Comparison of ENCODE assay signal across 36 mouse cellular contexts in genomic region chr2:29737209-29737925, GRCm38 (mm10). TPM values are rescaled to one million over a fixed set of nuclear protein-coding genes. Genes with fewer than 3 reads are reported as not detected.
A peak's percentile ranks its signal among the peaks of the same experiment; 100 is the strongest.
DNase-seq lines count a peak whose midpoint lies in the region; ATAC-seq and TF ChIP-seq lines count a peak whose summit lies in the region.
"Had no signal": no experiment of that assay in that cellular context is flagged by ENCODE, and none has a peak within 500 bp of the region (broad histone marks: within the 10 kb centered on the region; RNA-seq: fewer than 3 reads in every experiment).

No protein-coding gene starts in this region.

- no peak for TF ChIP-seq POLR2A in heart, adult 2 months (IDR thresholded peaks at IDR 0.05; ENCODE audit: insufficient read depth, low read depth, low read length)

- ATAC-seq in liver, embryonic 12.5 days, result no peak
- ATAC-seq in liver, embryonic 11.5 days (replicated peaks; ENCODE audit: low FRiP score), result no peak
- peak; percentile 30; the same call in 1 of the 2 replicates for ATAC-seq in liver, embryonic 13.5 days (ENCODE audit: low read depth)
- no peak for ATAC-seq in stomach, postnatal 0 days (ENCODE audit: low FRiP score, low TSS enrichment)
- ATAC-seq: forebrain, embryonic 14.5 days; inflammation-experienced regulatory T-cells, adult 6 months; midbrain, embryonic 13.5 days; Patski had no signal

- H3K9me3 ChIP-seq in liver, embryonic 12.5 days (replicated peaks), result no peaks in the 10 kb centered on the region
- H3K9me3 ChIP-seq in liver, embryonic 11.5 days (ENCODE audit: control insufficient read depth, low read length), result no peaks in the 10 kb centered on the region
- no peaks in the 10 kb centered on the region for H3K9me3 ChIP-seq in liver, embryonic 13.5 days (replicated peaks)
- no peaks in the 10 kb centered on the region for H3K9me3 ChIP-seq in stomach, postnatal 0 days (ENCODE audit: control insufficient read depth, low read length)
- H3K9me3 ChIP-seq: hindbrain, embryonic 10.5 days; hindbrain, embryonic 15.5 days; kidney, embryonic 15.5 days; limb, embryonic 13.5 days; midbrain, embryonic 13.5 days had no signal

- no peaks in the 10 kb centered on the region for H3K4me1 ChIP-seq in heart, adult 2 months (ENCODE audit: control insufficient read depth, insufficient read depth, low read length)
- peaks cover 19% of the 10 kb centered on the region; the same call in 1 of the 2 replicates for H3K4me1 ChIP-seq in liver, embryonic 12.5 days
- H3K4me1 ChIP-seq in liver, embryonic 11.5 days (replicated peaks; ENCODE audit: control insufficient read depth, insufficient read depth, low read length), result peaks cover 3% of the 10 kb centered on the region
- H3K4me1 ChIP-seq in liver, embryonic 13.5 days (replicated peaks), result peaks cover 20% of the 10 kb centered on the region
- H3K4me1 ChIP-seq in stomach, postnatal 0 days (replicated peaks; ENCODE audit: control insufficient read depth, insufficient read depth), result no peaks in the 10 kb centered on the region
- H3K4me1 ChIP-seq: hindbrain, embryonic 10.5 days; hindbrain, embryonic 15.5 days; kidney, embryonic 15.5 days; limb, embryonic 13.5 days; midbrain, embryonic 13.5 days had no signal

- TF ChIP-seq EP300 in heart, adult 2 months (IDR thresholded peaks at IDR 0.05; ENCODE audit: insufficient read depth, low read depth, low read length), result no peak
- no peak for TF ChIP-seq EP300 in stomach, postnatal 0 days (optimal IDR thresholded peaks at IDR 0.05)

- peak overlapping the region; percentile 26; the same call in 1 of the 2 replicates for H3K27ac ChIP-seq in heart, adult 2 months
- peak overlapping the region; percentile 9; the same call in 1 of the 2 replicates for H3K27ac ChIP-seq in liver, embryonic 12.5 days
- H3K27ac ChIP-seq in liver, embryonic 11.5 days (ENCODE audit: low read depth, low read length), result no peak overlapping the region
- H3K27ac ChIP-seq in liver, embryonic 13.5 days, result peak overlapping the region; percentile 22; the same call in 1 of the 2 replicates
- H3K27ac ChIP-seq in stomach, postnatal 0 days (replicated peaks), result 0 out of 2 replicates have a peak overlapping the region, but pooled peaks have one; percentile 13
- H3K27ac ChIP-seq: hindbrain, embryonic 10.5 days; hindbrain, embryonic 15.5 days; kidney, embryonic 15.5 days; left cerebral cortex, adult 2 months; limb, embryonic 13.5 days; midbrain, embryonic 13.5 days had no signal

- no peaks in the 10 kb centered on the region for H3K36me3 ChIP-seq in heart, adult 2 months (ENCODE audit: control insufficient read depth, insufficient read depth, low read length)
- peaks cover 75% of the 10 kb centered on the region for H3K36me3 ChIP-seq in liver, embryonic 12.5 days
- peaks cover 16% of the 10 kb centered on the region for H3K36me3 ChIP-seq in liver, embryonic 11.5 days (ENCODE audit: control insufficient read depth, insufficient read depth, low read length)
- H3K36me3 ChIP-seq in liver, embryonic 13.5 days, result peaks cover 60% of the 10 kb centered on the region
- H3K36me3 ChIP-seq in stomach, postnatal 0 days (ENCODE audit: control insufficient read depth, insufficient read depth, low read length), result peaks cover 17% of the 10 kb centered on the region

- DNase-seq in heart, adult 2 months, result peak in 1 of 2 experiments; percentile 38
- DNase-seq in heart, adult 8-10 months (ENCODE audit: low spot score), result no peak
- DNase-seq in liver, embryonic 11.5 days (ENCODE audit: low spot score), result no peak
- no peak for DNase-seq in liver, embryonic 13.5 days
- no peak for DNase-seq in stomach, postnatal 0 days (ENCODE audit: low spot score)
- DNase-seq in embryo, embryonic 9.5 days (ENCODE audit: extremely low spot score), result no peak
- DNase-seq in natural killer cell, adult 2 months (ENCODE audit: low spot score in 2 of 2), result no peak
- DNase-seq: adrenal gland, postnatal 10 days; cerebellum, adult 8-10 months; cerebellum, postnatal 25 days; gastrocnemius, postnatal 36 days; kidney, adult 18-20 months; kidney, postnatal 25 days; lung, adult 2 months; lung, postnatal 10 days; right cerebral cortex, postnatal 25 days; thymus, postnatal 4 days had no signal

- intact Hi-C loops in heart, adult 2 months (cut with DNase I), result no loop called here

- H3K4me3 ChIP-seq in heart, adult 2 months, result no peak overlapping the region
- no peak overlapping the region for H3K4me3 ChIP-seq in liver, embryonic 12.5 days
- no peak overlapping the region for H3K4me3 ChIP-seq in liver, embryonic 11.5 days (ENCODE audit: low read depth, low read length)
- H3K4me3 ChIP-seq in liver, embryonic 13.5 days (replicated peaks), result no peak overlapping the region
- no peak overlapping the region for H3K4me3 ChIP-seq in stomach, postnatal 0 days (ENCODE audit: low read depth, low read length)
- H3K4me3 ChIP-seq: hindbrain, embryonic 10.5 days; hindbrain, embryonic 15.5 days; kidney, embryonic 15.5 days; left cerebral cortex, adult 2 months; limb, embryonic 13.5 days; midbrain, embryonic 13.5 days had no signal

- no peak overlapping the region for H3K9ac ChIP-seq in heart, adult 2 months (ENCODE audit: low read depth, low read length)
- no peak overlapping the region for H3K9ac ChIP-seq in liver, embryonic 12.5 days
- no peak overlapping the region for H3K9ac ChIP-seq in liver, embryonic 11.5 days (ENCODE audit: low read depth, low read length)
- no peak overlapping the region for H3K9ac ChIP-seq in liver, embryonic 13.5 days
- no peak overlapping the region; the same call in 1 of the 2 replicates for H3K9ac ChIP-seq in stomach, postnatal 0 days (ENCODE audit: low read length)
- H3K9ac ChIP-seq: hindbrain, embryonic 15.5 days; kidney, embryonic 15.5 days; limb, embryonic 13.5 days; midbrain, embryonic 13.5 days had no signal

- no peaks in the 10 kb centered on the region for H3K27me3 ChIP-seq in heart, adult 2 months (ENCODE audit: control insufficient read depth, insufficient read depth, low read length)
- H3K27me3 ChIP-seq in liver, embryonic 12.5 days (replicated peaks), result no peaks in the 10 kb centered on the region
- H3K27me3 ChIP-seq in liver, embryonic 11.5 days (replicated peaks; ENCODE audit: control insufficient read depth, insufficient read depth, low read length), result no peaks in the 10 kb centered on the region
- no peaks in the 10 kb centered on the region for H3K27me3 ChIP-seq in liver, embryonic 13.5 days
- H3K27me3 ChIP-seq in stomach, postnatal 0 days (ENCODE audit: control insufficient read depth, insufficient read depth, low read length), result no peaks in the 10 kb centered on the region
- H3K27me3 ChIP-seq: hindbrain, embryonic 15.5 days; kidney, embryonic 15.5 days; limb, embryonic 13.5 days; midbrain, embryonic 13.5 days; Patski had no signal

- no peak for TF ChIP-seq CTCF in heart, adult 2 months (IDR thresholded peaks at IDR 0.05)
- TF ChIP-seq CTCF in stomach, postnatal 0 days (IDR thresholded peaks at IDR 0.05; ENCODE audit: low read depth), result no peak

- H3K4me2 ChIP-seq in liver, embryonic 12.5 days, result no peak overlapping the region
- H3K4me2 ChIP-seq in liver, embryonic 11.5 days, result no peak overlapping the region
- no peak overlapping the region for H3K4me2 ChIP-seq in liver, embryonic 13.5 days
- H3K4me2 ChIP-seq in stomach, postnatal 0 days (replicated peaks; ENCODE audit: low read depth), result no peak overlapping the region
- H3K4me2 ChIP-seq: hindbrain, embryonic 15.5 days; kidney, embryonic 15.5 days; limb, embryonic 13.5 days; midbrain, embryonic 13.5 days had no signal

- H3K79me2 ChIP-seq in heart, adult 2 months (replicated peaks; ENCODE audit: control insufficient read depth, insufficient read depth, low read length), result no peaks in the 10 kb centered on the region

- WGBS in heart, adult 2 months, result 60% methylated on average over 12 of the region's 12 CpGs
- 78% methylated on average over 12 of the region's 12 CpGs for WGBS in liver, embryonic 12.5 days (ENCODE audit: insufficient replicate concordance)
- WGBS in liver, embryonic 11.5 days, result 79% methylated on average over 12 of the region's 12 CpGs
- 79% methylated on average over 12 of the region's 12 CpGs for WGBS in liver, embryonic 13.5 days (ENCODE audit: insufficient replicate concordance)
- 69% methylated on average over 12 of the region's 12 CpGs for WGBS in stomach, postnatal 0 days

RNA-seq across cellular contexts. Expression of gene Gm13420, which starts 14.1 kb away (rescaled TPM):
- not detected for total RNA-seq in heart, adult 2 months (2021)
- not detected in 2 replicates for polyA plus RNA-seq in heart, adult 2 months (2012; rRNA removed)
- total RNA-seq in heart, adult 8-10 months (2022), result not detected
- 0.28 and 0.41 TPM in 2 replicates for polyA plus RNA-seq in liver, embryonic 12.5 days (2016; fragmentation: Nextera tagmentation; extraction: Ambion mirVana)
- polyA plus RNA-seq in liver, embryonic 11.5 days (2014; fragmentation: Nextera tagmentation; extraction: Ambion mirVana), result 0.77 and 0.88 TPM in 2 replicates
- 0.30 TPM in 2 replicates for polyA plus RNA-seq in liver, embryonic 13.5 days (2015; fragmentation: Nextera tagmentation; extraction: Ambion mirVana)
- polyA plus RNA-seq in stomach, postnatal 0 days (2015; fragmentation: Nextera tagmentation; extraction: Ambion mirVana), result 5.8 and 6.1 TPM in 2 replicates
- total RNA-seq: gastrocnemius, adult 18-20 months; gastrocnemius, postnatal 36 days; megakaryocyte-erythroid progenitor cell, adult 5-6 weeks; MEL had no signal
- polyA plus RNA-seq: forebrain, embryonic 14.5 days; hindbrain, embryonic 10.5 days; inflammation-experienced regulatory T-cells, adult 6 months; limb, embryonic 13.5 days; macrophage; thymus, postnatal 0 days had no signal

RNA-seq across cellular contexts. Expression of gene Gm13547, which starts 21.7 kb away (rescaled TPM):
- total RNA-seq in heart, adult 2 months (2021), result not detected
- not detected in 2 replicates for polyA plus RNA-seq in heart, adult 2 months (2012; rRNA removed)
- not detected for total RNA-seq in heart, adult 8-10 months (2022)
- polyA plus RNA-seq in liver, embryonic 12.5 days (2016; fragmentation: Nextera tagmentation; extraction: Ambion mirVana), result not detected in 2 replicates
- polyA plus RNA-seq in liver, embryonic 11.5 days (2014; fragmentation: Nextera tagmentation; extraction: Ambion mirVana), result 1.1 TPM in 1 of 2 replicates, not detected in the other
- not detected in 2 replicates for polyA plus RNA-seq in liver, embryonic 13.5 days (2015; fragmentation: Nextera tagmentation; extraction: Ambion mirVana)
- 0.28 TPM in 1 of 2 replicates, not detected in the other for polyA plus RNA-seq in stomach, postnatal 0 days (2015; fragmentation: Nextera tagmentation; extraction: Ambion mirVana)
- total RNA-seq: adrenal gland, postnatal 10 days; gastrocnemius, adult 18-20 months; gastrocnemius, postnatal 36 days; layer of hippocampus, adult 18-20 months; layer of hippocampus, postnatal 10 days; left cerebral cortex, adult 2 months; megakaryocyte-erythroid progenitor cell, adult 5-6 weeks; MEL had no signal
- polyA plus RNA-seq: embryonic facial prominence, embryonic 11.5 days; forebrain, embryonic 14.5 days; hindbrain, embryonic 10.5 days; inflammation-experienced regulatory T-cells, adult 6 months; kidney, embryonic 15.5 days; lung, adult 2 months; macrophage; neural tube, embryonic 14.5 days; thymus, postnatal 0 days had no signal

RNA-seq across cellular contexts. Expression of gene Coq4, which starts 49.9 kb away (rescaled TPM):
- 10 to 100 TPM; 15.8 to 22.7 TPM for total RNA-seq in heart, adult 2 months (2021)
- 28.6 and 38.6 TPM in 2 replicates for polyA plus RNA-seq in heart, adult 2 months (2012; rRNA removed)
- total RNA-seq in heart, adult 8-10 months (2022), result 10 to 100 TPM; 18.7 to 26.4 (median 20.8) TPM
- 21.5 and 21.8 TPM in 2 replicates for polyA plus RNA-seq in liver, embryonic 12.5 days (2016; fragmentation: Nextera tagmentation; extraction: Ambion mirVana)
- polyA plus RNA-seq in liver, embryonic 11.5 days (2014; fragmentation: Nextera tagmentation; extraction: Ambion mirVana), result 36.1 and 38.8 TPM in 2 replicates
- polyA plus RNA-seq in liver, embryonic 13.5 days (2015; fragmentation: Nextera tagmentation; extraction: Ambion mirVana), result 15.2 and 15.6 TPM in 2 replicates
- 18.7 and 20.4 TPM in 2 replicates for polyA plus RNA-seq in stomach, postnatal 0 days (2015; fragmentation: Nextera tagmentation; extraction: Ambion mirVana)

RNA-seq across cellular contexts. Expression of gene Trub2, which starts 50.9 kb away (rescaled TPM):
- 10 to 100 TPM; 24.4 to 32.5 TPM for total RNA-seq in heart, adult 2 months (2021)
- polyA plus RNA-seq in heart, adult 2 months (2012; rRNA removed), result 34.0 and 44.3 TPM in 2 replicates
- total RNA-seq in heart, adult 8-10 months (2022), result 10 to 100 TPM; 38.6 to 47.6 (median 42.0) TPM
- 23.7 and 27.6 TPM in 2 replicates for polyA plus RNA-seq in liver, embryonic 12.5 days (2016; fragmentation: Nextera tagmentation; extraction: Ambion mirVana)
- polyA plus RNA-seq in liver, embryonic 11.5 days (2014; fragmentation: Nextera tagmentation; extraction: Ambion mirVana), result 27.7 and 29.0 TPM in 2 replicates
- 16.2 and 19.1 TPM in 2 replicates for polyA plus RNA-seq in liver, embryonic 13.5 days (2015; fragmentation: Nextera tagmentation; extraction: Ambion mirVana)
- polyA plus RNA-seq in stomach, postnatal 0 days (2015; fragmentation: Nextera tagmentation; extraction: Ambion mirVana), result 14.7 TPM in 2 replicates
